11 mouse cellular contexts compared by ENCODE assay signal in the genomic region with DNA sequence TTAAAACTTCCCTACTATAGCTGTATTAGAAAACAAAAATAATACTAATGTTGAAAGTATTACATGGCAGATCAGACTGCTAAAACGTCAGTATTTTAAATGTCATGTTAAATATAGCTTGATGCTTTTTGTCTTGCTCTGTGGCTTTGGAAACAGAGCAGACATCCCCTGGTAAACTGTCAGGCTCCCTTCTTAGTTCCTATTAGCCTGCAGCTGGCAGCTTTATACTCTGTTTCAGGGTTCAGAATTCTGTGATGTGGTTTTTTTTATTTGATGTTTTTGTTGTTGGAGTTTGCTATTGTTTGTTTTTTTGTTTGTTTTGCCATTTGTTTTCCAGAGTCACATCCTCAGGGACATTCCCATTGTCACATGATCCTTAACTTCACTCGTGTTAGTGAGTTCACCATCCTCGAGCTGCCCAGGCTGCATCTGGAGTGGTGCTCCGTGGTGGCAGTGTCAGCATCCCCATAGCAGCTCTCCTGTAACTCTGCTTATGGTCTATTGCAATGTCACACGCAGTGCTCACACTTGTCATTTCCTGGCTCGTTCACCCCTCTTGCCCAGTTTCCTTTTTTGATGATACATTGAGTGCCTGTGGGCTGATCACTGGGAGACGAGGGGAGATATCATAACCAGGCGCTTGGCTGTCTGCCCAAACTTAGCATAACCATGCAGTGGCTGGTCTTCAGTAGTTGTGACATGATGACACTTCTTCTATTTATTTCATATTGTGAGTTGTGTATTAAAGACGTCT.
DNase-seq lines count a peak whose midpoint lies in the region; ATAC-seq and TF ChIP-seq lines count a peak whose summit lies in the region.
"Had no signal": no experiment of that assay in that cellular context is flagged by ENCODE, and none has a peak within 500 bp of the region (broad histone marks: within the 10 kb centered on the region; RNA-seq: fewer than 3 reads in every experiment).

No protein-coding gene starts in this region.

- peak overlapping the region; percentile 25; the same call in 1 of the 2 replicates for H3K4me2 ChIP-seq in heart, embryonic 12.5 days
- H3K4me2 ChIP-seq: embryonic facial prominence, embryonic 15.5 days; limb, embryonic 13.5 days had no signal

- DNase-seq in adrenal gland, adult (ENCODE audit: inconsistent age in 2 of 2, low spot score in 1 of 2), result peak; percentile 27 to 77
- DNase-seq in adrenal gland, postnatal 4 days (ENCODE audit: low spot score in 2 of 2), result no peak
- peak; percentile 97 for DNase-seq in MEL (ENCODE audit: low read depth, low spot score)
- DNase-seq in lung, postnatal 14 days, result peak; percentile 40
- DNase-seq in layer of hippocampus, postnatal 10 days (ENCODE audit: low spot score in 2 of 2), result no peak
- no peak for DNase-seq in ovary, postnatal 36 days (ENCODE audit: low spot score)
- DNase-seq in layer of hippocampus, adult 2 months (ENCODE audit: low spot score in 2 of 2), result no peak

- TF ChIP-seq POLR2A in MEL (IDR thresholded peaks at IDR 0.05; ENCODE audit: control insufficient read depth in 1 of 2, insufficient read depth in 1 of 2, low read depth in 1 of 2, low read length in 2 of 2, poor library complexity in 1 of 2), result peak in 1 of 2 experiments; percentile 29; a peak in 1 of 4 replicates

- TF ChIP-seq CTCF in MEL (IDR thresholded peaks at IDR 0.05 in 2 of 3, conservative IDR thresholded peaks at IDR 0.05 in 1 of 3; ENCODE audit: control insufficient read depth in 1 of 3, insufficient read depth in 1 of 3, low read depth in 2 of 3, low read length in 3 of 3, poor library complexity in 1 of 3, severe bottlenecking in 1 of 3), result no peak
- no peak for TF ChIP-seq CTCF in layer of hippocampus, adult 2 months (conservative IDR thresholded peaks at IDR 0.05)

- peak overlapping the region in 1 of 2 experiments; percentile 30; a peak in 2 of 4 replicates for H3K4me3 ChIP-seq in MEL (ENCODE audit: control insufficient read depth in 1 of 2, insufficient read depth in 1 of 2, low read depth in 2 of 2, low read length in 2 of 2)
- H3K4me3 ChIP-seq in heart, embryonic 12.5 days, result no peak overlapping the region
- H3K4me3 ChIP-seq in layer of hippocampus, adult 2 months, result no peak overlapping the region
- H3K4me3 ChIP-seq: embryonic facial prominence, embryonic 15.5 days; limb, embryonic 13.5 days had no signal

- no peaks in the 10 kb centered on the region for H3K27me3 ChIP-seq in MEL (ENCODE audit: control insufficient read depth in 1 of 2, insufficient read depth in 2 of 2, low read length in 2 of 2)
- no peaks in the 10 kb centered on the region for H3K27me3 ChIP-seq in heart, embryonic 12.5 days (replicated peaks)
- H3K27me3 ChIP-seq: embryonic facial prominence, embryonic 15.5 days; limb, embryonic 13.5 days had no signal

- peak overlapping the region; percentile 88 for H3K27ac ChIP-seq in MEL (ENCODE audit: control insufficient read depth, low read depth, low read length)
- no peak overlapping the region for H3K27ac ChIP-seq in heart, embryonic 12.5 days (ENCODE audit: poor library complexity, severe bottlenecking)
- H3K27ac ChIP-seq in layer of hippocampus, adult 2 months, result no peak overlapping the region
- H3K27ac ChIP-seq: embryonic facial prominence, embryonic 15.5 days; hindbrain, postnatal 0 days; limb, embryonic 13.5 days had no signal

- WGBS in heart, embryonic 12.5 days, result 36% methylated on average over 9 of the region's 9 CpGs

- TF ChIP-seq EP300 in MEL (IDR thresholded peaks at IDR 0.05; ENCODE audit: low read depth in 1 of 2, low read length in 2 of 2), result peak; percentile 79 to 84

- H3K4me1 ChIP-seq in MEL (ENCODE audit: control insufficient read depth in 1 of 2, insufficient read depth in 2 of 2, low read length in 2 of 2), result peaks cover 19 to 24% of the 10 kb centered on the region in 2 experiments
- peaks cover 15% of the 10 kb centered on the region for H3K4me1 ChIP-seq in heart, embryonic 12.5 days (replicated peaks)
- H3K4me1 ChIP-seq: limb, embryonic 13.5 days had no signal

- H3K9ac ChIP-seq in MEL (ENCODE audit: control insufficient read depth, low read depth, low read length, poor library complexity, severe bottlenecking), result peak overlapping the region; percentile 46
- H3K9ac ChIP-seq in heart, embryonic 12.5 days, result no peak overlapping the region
- H3K9ac ChIP-seq: embryonic facial prominence, embryonic 15.5 days; limb, embryonic 13.5 days had no signal

- peaks cover 7% of the 10 kb centered on the region; the same call in 1 of the 2 replicates for H3K79me2 ChIP-seq in MEL (ENCODE audit: control insufficient read depth, insufficient read depth, low read length, poor library complexity)

- no peak for TF ChIP-seq RAD21 in MEL (IDR thresholded peaks at IDR 0.05; ENCODE audit: low read depth, low read length)

- H3K36me3 ChIP-seq in MEL (ENCODE audit: control insufficient read depth in 1 of 2, insufficient read depth in 2 of 2, low read length in 2 of 2), result peaks cover 6 to 29% of the 10 kb centered on the region in 2 experiments
- peaks cover 17% of the 10 kb centered on the region for H3K36me3 ChIP-seq in heart, embryonic 12.5 days

- ATAC-seq in heart, embryonic 12.5 days (ENCODE audit: insufficient number of reproducible peaks, low FRiP score), result peak; percentile 29; the same call in 1 of the 2 replicates
- ATAC-seq: hindbrain, postnatal 0 days had no signal

- H3K9me3 ChIP-seq in MEL (replicated peaks; ENCODE audit: insufficient read depth, low read length), result no peaks in the 10 kb centered on the region
- H3K9me3 ChIP-seq in heart, embryonic 12.5 days (replicated peaks), result no peaks in the 10 kb centered on the region; the same call in 1 of the 2 replicates
- H3K9me3 ChIP-seq: embryonic facial prominence, embryonic 15.5 days had no signal

TF ChIP-seq in MEL, 35 proteins besides CTCF, POLR2A, EP300 and RAD21:
- TF ChIP-seq ZMIZ1 (IDR thresholded peaks at IDR 0.05; ENCODE audit: low read depth, low read length), result no peak
- no peak; the same call in 1 of the 2 replicates for TF ChIP-seq MAFK (IDR thresholded peaks at IDR 0.05; ENCODE audit: borderline replicate concordance, low read depth, low read length)
- TF ChIP-seq POLR2AphosphoS2 (IDR thresholded peaks at IDR 0.05; ENCODE audit: low read length), result no peak
- no peak for TF ChIP-seq KAT2A (conservative IDR thresholded peaks at IDR 0.05; ENCODE audit: low read depth, low read length)
- TF ChIP-seq SMC3 (IDR thresholded peaks at IDR 0.05; ENCODE audit: low read depth, low read length), result peak; percentile 23; the same call in 1 of the 2 replicates
- no peak for TF ChIP-seq ZNF384 (IDR thresholded peaks at IDR 0.05; ENCODE audit: low read depth, low read length)
- TF ChIP-seq RCOR1 (IDR thresholded peaks at IDR 0.05; ENCODE audit: low read depth, low read length), result peak; percentile 65
- TF ChIP-seq BHLHE40 (IDR thresholded peaks at IDR 0.05; ENCODE audit: borderline replicate concordance, low read depth, low read length), result peak; percentile 64; the same call in 1 of the 2 replicates
- no peak for TF ChIP-seq UBTF (IDR thresholded peaks at IDR 0.05; ENCODE audit: borderline replicate concordance, insufficient read depth, low read depth, low read length)
- no peak for TF ChIP-seq NRF1 (IDR thresholded peaks at IDR 0.05; ENCODE audit: insufficient read depth, low read depth, low read length, poor library complexity, severe bottlenecking)
- no peak for TF ChIP-seq ZC3H11A (IDR thresholded peaks at IDR 0.05; ENCODE audit: low read depth, low read length)
- TF ChIP-seq GATA1 (IDR thresholded peaks at IDR 0.05; ENCODE audit: low read depth, low read length), result peak; percentile 79
- TF ChIP-seq TAL1 (IDR thresholded peaks at IDR 0.05; ENCODE audit: low read length), result peak; percentile 31
- peak; percentile 55; the same call in 1 of the 2 replicates for TF ChIP-seq HCFC1 (IDR thresholded peaks at IDR 0.05; ENCODE audit: low read depth, low read length)
- TF ChIP-seq MYC (IDR thresholded peaks at IDR 0.05; ENCODE audit: low read depth, low read length), result peak; percentile 67
- TF ChIP-seq MAZ (IDR thresholded peaks at IDR 0.05; ENCODE audit: low read depth, low read length), result no peak
- no peak for TF ChIP-seq MEF2A (IDR thresholded peaks at IDR 0.05; ENCODE audit: extremely low read depth, insufficient replicate concordance, low read depth, low read length, poor library complexity, severe bottlenecking)
- no peak for TF ChIP-seq GABPA (IDR thresholded peaks at IDR 0.05; ENCODE audit: low read depth, low read length)
- no peak for TF ChIP-seq NELFE (IDR thresholded peaks at IDR 0.05; ENCODE audit: low read depth, low read length)
- TF ChIP-seq ZKSCAN1 (IDR thresholded peaks at IDR 0.05; ENCODE audit: low read depth, low read length), result no peak
- TF ChIP-seq MYB (IDR thresholded peaks at IDR 0.05; ENCODE audit: low read depth, low read length), result no peak
- TF ChIP-seq E2F4 (IDR thresholded peaks at IDR 0.05; ENCODE audit: borderline replicate concordance, low read depth, low read length), result no peak
- peak; percentile 94 for TF ChIP-seq ETS1 (IDR thresholded peaks at IDR 0.05; ENCODE audit: low read depth, low read length)
- TF ChIP-seq TCF12 (IDR thresholded peaks at IDR 0.05; ENCODE audit: low read depth, low read length), result peak; percentile 60
- no peak for TF ChIP-seq MAX (IDR thresholded peaks at IDR 0.05; ENCODE audit: low read length)
- peak; percentile 88 for TF ChIP-seq SIN3A (IDR thresholded peaks at IDR 0.05; ENCODE audit: low read length)
- peak; percentile 44; the same call in 1 of the 2 replicates for TF ChIP-seq TBP (IDR thresholded peaks at IDR 0.05; ENCODE audit: low read depth, low read length)
- TF ChIP-seq MXI1 (IDR thresholded peaks at IDR 0.05; ENCODE audit: low read depth, low read length), result peak; percentile 84; the same call in 1 of the 2 replicates
- peak; percentile 32; the same call in 1 of the 2 replicates for TF ChIP-seq USF1 (IDR thresholded peaks at IDR 0.05; ENCODE audit: low read depth, low read length)
- no peak for TF ChIP-seq CHD1 (IDR thresholded peaks at IDR 0.05; ENCODE audit: low read depth, low read length)
- TF ChIP-seq JUND (IDR thresholded peaks at IDR 0.05; ENCODE audit: low read depth, low read length), result no peak
- no peak for TF ChIP-seq CHD2 (IDR thresholded peaks at IDR 0.05; ENCODE audit: low read length)
- no peak for TF ChIP-seq POLR2AphosphoS5 (IDR thresholded peaks at IDR 0.05; ENCODE audit: borderline replicate concordance, low read depth, low read length)
- no peak for TF ChIP-seq USF2 (IDR thresholded peaks at IDR 0.05; ENCODE audit: borderline replicate concordance in 1 of 2, insufficient read depth in 1 of 2, low read depth in 1 of 2, low read length in 2 of 2)
- TF ChIP-seq ELF1 (IDR thresholded peaks at IDR 0.05; ENCODE audit: low read depth, low read length), result no peak

Comparison
In these comparisons a context has a peak if more than half of its experiments do, and no peak if none do; other contexts are left out.
1. DNase-seq: peak in adrenal gland, adult (2 of 2), MEL (single experiment) and lung, postnatal 14 days (single experiment); none in adrenal gland, postnatal 4 days (0 of 2), layer of hippocampus, postnatal 10 days (0 of 2), ovary, postnatal 36 days (single experiment) and layer of hippocampus, adult 2 months (0 of 2).